Mouse (Mus musculus): ENCODE data around the gene Samd4.

GRCm38 (mm10) chr14:46904276-46904675 lies 21.6 kb downstream of the Samd4 start:
- TF ChIP-seq EP300 (IDR thresholded peaks at IDR 0.05; ENCODE audit: low read depth): no peak
- TF ChIP-seq CTCF (IDR thresholded peaks at IDR 0.05; ENCODE audit: low read depth): no peak
